Mouse (Mus musculus): ENCODE results near the gene Prickle3.
"Not testable (repeated sequence)": the region's sequence is repeated elsewhere in the genome, so short reads cannot be mapped to it uniquely, and the experiment has no call there.

Gene Prickle3

DNA sequence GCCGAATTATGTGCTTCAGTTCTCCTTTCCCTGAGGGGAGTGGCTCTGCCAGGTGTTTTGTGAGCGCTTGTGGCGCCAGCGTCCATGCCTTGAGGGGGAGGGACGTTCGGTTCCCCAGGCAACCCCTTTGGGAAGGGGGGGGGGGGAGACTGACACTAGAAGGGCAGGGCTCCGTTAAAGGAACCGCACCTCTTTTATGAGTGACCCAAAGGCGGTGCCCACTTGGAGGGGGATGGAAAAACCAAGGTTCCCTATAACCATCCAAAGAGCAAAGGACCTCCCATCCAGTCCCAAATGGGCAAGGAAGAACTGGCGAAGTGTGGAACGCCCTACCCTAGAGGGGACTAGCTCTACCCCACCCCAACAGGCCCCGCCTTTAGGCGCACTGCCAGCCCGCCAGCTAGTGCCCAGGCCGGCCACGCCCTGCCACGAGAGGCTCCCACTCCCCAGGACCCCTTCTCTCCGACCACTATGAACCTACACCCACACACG, 13.4 kb downstream of the Prickle3 start:
- in situ Hi-C loops (cut with MboI; ENCODE audit: unreplicated experiment in 2 of 2): no loop called here

DNA sequence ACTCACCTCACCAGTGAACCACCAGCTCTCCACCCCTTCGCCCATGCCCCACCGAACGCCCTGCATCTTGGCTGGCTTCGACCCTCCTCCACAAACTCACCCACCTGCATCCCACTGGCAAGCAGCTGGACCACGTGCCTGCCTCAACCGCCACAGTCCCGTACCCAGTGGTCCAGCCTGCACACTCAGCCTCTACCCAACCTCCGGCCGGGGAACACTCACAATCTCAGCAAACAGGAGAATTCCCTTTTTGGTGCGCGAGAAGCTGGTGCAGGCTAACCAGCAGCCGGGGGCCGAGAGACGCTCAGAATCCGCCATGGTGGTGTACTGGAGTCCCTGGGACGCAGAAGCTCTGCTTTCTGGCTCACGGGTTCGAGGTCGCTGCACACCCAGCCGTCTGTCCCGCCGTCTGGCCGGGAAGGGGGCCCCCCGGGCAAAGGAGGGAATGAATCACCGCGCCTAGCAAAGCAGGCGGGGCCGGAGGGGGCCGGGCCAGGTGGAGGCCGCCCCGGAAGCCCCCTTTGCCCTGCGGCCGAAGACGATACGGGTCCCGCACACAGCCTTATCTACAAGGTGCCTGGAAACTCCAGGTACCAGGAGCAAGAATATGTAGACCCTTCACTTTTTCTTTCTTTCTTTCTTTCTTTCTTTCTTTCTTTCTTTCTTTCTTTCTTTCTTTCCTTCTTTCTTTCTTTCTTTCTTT, 14.0 kb downstream of the Prickle3 start, which contains the start of gene Plp2:
TSS of gene Plp2 (minus strand) at position 470 of the 703 bp plus-strand sequence.
- in situ Hi-C loops (cut with MboI; ENCODE audit: unreplicated experiment in 2 of 2): no loop called here

DNA sequence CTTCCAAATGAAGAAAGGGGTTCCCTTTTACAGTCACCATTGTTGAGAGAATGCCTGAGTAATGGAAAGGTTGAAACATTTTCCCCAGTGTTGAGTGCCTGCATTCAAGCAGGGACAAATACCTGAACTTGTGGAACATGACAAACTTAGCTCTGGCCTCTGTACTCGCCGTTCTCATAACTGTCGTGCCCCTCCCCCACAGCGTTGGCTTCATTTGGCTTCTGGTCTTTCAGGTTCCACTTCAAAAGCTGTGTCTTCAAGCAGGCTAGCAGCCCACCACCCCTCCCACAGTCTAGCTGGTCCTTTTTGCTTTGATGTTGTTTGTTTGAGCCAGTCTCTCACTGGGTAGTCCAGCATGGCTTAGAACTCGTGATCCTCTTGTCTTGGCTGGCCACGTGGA, 15.7 kb downstream of the Prickle3 start:
- in situ Hi-C loops (cut with MboI; ENCODE audit: unreplicated experiment in 2 of 2): no loop called here

DNA sequence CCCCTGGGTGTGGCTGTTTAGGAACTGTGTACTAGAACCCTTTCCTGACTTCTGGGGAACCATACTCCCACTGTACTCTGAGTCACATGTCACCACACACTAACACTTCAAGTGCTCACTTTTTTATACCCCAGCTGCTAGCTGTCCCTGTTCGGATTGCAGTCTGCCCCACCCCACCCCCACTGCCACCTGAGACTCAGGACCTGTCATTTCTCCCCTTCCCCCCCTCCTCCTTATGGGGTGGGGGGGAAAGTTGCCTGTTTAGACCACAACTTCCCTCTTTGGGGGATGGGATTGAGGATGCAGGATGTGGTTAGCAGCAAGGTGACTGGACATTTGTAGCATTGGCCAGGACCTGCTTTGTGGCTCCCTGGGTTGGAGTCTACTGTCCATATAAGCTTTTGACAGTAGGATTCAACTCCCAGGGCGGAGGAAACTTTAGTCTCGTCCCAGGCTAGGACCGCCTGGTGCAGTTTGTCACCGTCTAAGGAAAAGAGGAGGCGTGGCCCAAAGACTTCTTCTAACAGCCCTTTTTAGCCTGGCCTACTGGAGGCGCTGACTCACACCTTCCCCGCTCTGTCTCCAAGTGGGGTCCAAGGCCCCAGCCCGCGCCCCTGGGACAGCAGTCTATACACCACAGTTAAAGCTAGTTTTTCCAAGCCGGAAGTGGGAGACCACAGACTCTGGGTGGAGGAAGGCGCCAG, 16.7 kb downstream of the Prickle3 start:
- in situ Hi-C loops (cut with MboI; ENCODE audit: unreplicated experiment in 2 of 2): no loop called here

DNA sequence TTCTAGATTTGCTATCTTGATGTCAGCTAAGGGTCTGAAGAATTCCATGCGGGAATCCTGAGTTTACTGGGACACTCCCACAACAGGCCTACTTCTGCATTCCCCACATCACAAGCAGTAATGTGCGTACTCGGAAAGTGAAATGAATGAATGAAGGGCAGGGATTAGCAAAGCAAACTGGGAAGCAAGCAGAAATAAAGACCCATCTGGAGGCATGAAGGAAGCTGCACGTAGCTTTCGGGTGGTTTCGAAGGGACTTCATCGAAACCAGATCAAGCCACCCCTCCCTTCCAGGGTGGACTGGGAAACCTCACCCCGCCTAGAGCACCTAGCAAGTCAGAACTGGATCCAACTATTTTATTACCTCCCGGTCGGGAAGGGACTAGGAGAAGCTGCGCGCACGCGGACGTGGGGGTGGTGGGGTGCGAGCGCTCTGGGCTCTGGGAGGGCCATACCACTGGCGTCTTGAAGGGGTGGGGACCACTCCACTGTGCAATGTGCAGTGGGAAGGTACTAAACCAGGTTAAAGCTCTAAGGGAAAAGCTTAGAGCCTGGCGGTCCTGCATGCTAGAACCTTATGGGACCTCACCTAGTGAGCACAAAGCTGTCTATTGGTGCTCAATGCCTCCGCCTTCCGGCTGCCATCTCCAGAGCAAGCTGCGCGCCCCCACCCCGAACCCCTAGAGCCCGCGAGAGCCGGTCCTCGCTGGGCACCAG, 17.4 kb downstream of the Prickle3 start:
- in situ Hi-C loops (cut with MboI; ENCODE audit: unreplicated experiment in 2 of 2): no loop called here

DNA sequence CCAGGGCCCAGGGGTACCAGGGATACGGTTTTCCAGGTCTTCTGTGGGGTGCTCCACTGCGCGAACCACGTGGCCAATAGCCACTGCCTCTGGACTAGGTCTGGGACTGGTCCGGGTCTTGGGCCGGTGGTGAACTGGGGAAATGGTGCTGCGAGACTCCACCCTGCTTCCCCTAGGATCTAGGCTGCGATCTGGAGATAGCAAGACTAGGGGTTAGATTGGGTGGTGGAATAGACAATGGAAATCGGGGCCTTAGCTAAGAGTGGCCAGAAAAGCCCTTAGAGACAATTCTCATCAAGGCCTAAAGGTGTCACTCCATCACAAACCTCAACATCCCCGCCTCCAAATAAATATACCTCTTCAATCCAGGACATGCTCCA, 17.9 kb downstream of the Prickle3 start:
- in situ Hi-C loops (cut with MboI; ENCODE audit: unreplicated experiment in 2 of 2): loop anchor here in 1 of 2 experiments (25.0 kb wide), 2 partner anchors 363 to 513 kb away; partner anchors contain the start of gene Clcn5

DNA sequence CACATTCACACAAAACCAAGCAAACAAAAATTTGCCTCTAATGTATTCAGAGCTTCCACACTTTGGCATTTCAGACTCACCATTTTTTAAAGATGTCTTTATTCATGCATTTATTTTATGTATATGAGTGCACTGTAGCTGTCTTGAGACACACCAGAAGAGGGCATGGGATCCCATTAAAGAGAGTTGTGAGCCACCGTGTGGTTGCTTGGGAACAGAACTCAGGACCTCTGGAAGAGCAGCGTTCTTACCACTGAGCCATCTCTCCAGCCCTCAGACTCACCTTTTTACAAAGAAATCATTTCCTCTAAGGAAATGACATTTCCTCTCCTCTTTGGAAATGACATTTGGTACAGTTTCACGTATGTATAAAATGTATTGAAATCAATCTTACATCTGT, 21.9 kb downstream of the Prickle3 start:
- in situ Hi-C loops (cut with MboI; ENCODE audit: unreplicated experiment in 2 of 2): loop anchor here in 1 of 2 experiments (25.0 kb wide), 2 partner anchors 367 to 517 kb away; partner anchors contain the start of gene Clcn5

DNA sequence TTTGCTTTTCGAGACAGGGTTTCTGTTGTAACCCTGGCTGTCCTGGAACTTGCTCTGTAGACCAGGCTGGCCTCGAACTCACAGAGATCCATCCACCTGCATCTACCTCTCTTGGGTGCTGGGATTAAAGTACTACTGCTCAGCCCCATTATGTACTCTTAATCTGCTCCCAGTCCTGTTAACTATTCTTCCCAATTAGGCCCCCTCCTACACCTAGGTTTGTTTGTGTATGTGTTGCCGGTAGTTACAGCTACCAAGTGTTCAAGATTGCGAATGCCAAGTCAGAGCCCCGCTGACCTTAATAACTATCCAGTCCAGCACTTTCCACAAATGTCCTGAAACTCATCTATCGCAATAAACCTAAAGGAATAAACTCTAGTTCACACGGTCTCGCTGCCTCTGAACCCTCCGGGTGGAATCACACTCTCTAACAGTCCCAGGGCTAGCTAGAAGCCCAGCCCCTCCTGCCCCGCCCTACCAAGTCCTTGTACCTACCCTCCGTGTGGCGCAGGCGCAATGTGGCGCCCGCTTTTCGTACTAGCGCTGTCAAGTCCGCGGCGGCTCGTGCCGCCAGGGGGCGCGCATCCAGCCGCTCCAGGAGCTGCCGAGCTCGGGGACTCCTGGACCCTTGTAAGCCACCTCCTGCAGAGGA, 22.5 kb downstream of the Prickle3 start:
- in situ Hi-C loops (cut with MboI; ENCODE audit: unreplicated experiment in 2 of 2): loop anchor here (5.0 to 25.0 kb wide), 4 partner anchors 32 to 517 kb away; partner anchors contain the start of gene Clcn5 (in 1 of the 2)

DNA sequence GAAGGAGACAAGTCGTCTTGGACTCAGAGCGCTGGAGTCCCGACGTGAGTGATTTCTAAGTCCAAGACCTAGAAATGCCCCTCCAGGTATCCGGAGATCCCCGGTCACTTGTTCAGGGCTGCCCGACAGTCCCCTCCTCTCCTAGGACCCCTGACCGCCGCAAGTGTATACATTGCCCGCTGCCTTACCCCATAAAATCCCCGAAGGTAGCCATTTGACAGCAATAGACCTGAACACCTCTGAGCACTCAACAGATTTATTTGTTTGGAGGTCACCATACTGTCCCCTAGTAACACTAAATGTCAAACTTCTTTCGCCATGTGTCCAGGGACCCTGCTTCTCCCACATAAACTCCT, 23.0 kb downstream of the Prickle3 start:
- in situ Hi-C loops (cut with MboI; ENCODE audit: unreplicated experiment in 2 of 2): loop anchor here (5.0 to 25.0 kb wide), 4 partner anchors 33 to 518 kb away; partner anchors contain the start of gene Clcn5 (in 1 of the 2)

DNA sequence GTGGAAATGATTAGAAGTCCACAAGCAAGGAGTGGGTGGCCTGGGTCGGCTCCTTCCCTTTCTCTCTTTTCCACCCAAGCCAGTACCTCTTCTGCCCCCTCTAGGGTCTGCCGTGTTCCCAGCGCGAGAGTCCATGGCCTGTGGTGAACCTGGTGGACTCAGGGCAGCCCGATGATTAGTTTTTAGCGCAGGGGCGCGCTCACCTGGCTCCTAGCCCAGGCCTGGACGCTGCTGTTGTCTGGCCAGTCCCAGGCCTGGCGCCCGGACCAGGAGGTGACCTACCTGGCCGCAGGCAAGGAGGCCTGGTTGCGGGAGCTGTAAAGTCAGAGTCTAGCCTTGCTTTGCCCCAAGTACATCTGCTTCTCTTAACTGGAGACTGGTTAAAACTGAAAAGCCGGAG, 23.8 kb downstream of the Prickle3 start, which contains the start of gene Magix:
TSS of gene Magix (minus strand) at position 388 of the 400 bp plus-strand sequence.
- in situ Hi-C loops (cut with MboI; ENCODE audit: unreplicated experiment in 2 of 2): loop anchor here (5.0 to 25.0 kb wide), 4 partner anchors 34 to 519 kb away; partner anchors contain the start of gene Clcn5 (in 1 of the 2)

DNA sequence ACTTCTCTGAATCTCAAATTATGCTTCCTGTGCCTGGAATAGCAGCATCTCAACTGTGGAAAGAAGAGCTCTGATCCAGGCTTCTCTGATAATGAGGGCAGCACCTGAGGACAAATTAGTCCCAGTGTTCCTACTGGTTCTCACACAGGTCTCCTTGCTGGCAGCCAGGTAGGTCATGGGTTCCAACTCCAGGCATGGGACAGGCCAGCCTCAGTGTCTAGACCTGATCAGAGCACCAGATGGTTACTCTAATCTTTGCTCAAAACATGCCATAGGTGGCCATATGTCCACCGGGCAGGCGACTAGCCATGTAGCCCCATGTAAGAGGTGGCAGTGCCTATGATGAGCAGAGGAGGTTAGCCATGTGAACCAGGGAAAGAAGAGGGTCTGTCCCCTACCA, 31.3 kb downstream of the Prickle3 start:
- in situ Hi-C loops (cut with MboI; ENCODE audit: unreplicated experiment in 2 of 2): loop anchor here (10.0 to 25.0 kb wide), 3 partner anchors 214 to 526 kb away; partner anchors contain the start of gene Clcn5 (in 1 of the 2)

DNA sequence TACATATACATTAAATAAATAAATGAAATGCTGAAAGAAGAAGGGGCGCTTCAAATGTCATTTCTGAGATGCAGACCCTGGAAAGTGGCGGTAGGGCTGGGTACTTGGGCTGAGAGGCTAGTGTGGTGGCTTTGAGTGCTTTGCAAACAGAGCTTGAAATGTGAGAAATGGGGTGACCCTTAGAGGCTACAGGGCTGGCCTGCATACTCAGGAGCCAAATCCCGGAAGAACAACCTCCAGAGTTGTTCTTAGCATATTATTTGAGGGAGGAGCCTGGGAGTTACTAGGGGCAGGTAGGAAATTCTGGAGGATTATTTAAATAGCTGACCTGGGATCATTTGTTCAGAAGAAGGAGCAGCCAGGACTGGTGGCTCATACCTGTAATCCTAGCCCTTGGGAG, 33.4 kb downstream of the Prickle3 start:
- in situ Hi-C loops (cut with MboI; ENCODE audit: unreplicated experiment in 2 of 2): loop anchor here (5.0 to 25.0 kb wide), 5 partner anchors 46 to 528 kb away; partner anchors contain the start of gene Clcn5 (in 1 of the 2)

DNA sequence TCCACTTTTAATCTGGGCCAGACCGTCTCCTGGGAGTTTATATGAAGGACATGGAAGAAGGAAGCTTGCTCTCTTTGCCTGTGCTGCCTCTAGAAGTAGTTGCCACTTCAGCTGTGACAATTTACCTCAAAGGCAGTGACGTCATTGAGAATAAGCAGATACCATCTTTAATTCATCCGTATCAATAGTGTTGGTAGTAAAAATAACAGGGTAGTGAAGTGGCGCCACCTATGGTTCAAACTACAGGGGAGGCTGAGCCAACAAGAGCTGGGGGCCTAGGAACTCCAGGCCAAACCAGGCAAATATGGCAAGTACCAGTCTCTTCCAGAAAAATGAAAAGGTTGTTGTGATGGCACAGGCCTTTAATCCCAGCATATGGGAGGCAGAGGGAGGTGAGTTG, 35.8 kb downstream of the Prickle3 start:
- in situ Hi-C loops (cut with MboI; ENCODE audit: unreplicated experiment in 2 of 2): loop anchor here (5.0 to 25.0 kb wide), 5 partner anchors 48 to 531 kb away; partner anchors contain the start of gene Clcn5 (in 1 of the 2)

DNA sequence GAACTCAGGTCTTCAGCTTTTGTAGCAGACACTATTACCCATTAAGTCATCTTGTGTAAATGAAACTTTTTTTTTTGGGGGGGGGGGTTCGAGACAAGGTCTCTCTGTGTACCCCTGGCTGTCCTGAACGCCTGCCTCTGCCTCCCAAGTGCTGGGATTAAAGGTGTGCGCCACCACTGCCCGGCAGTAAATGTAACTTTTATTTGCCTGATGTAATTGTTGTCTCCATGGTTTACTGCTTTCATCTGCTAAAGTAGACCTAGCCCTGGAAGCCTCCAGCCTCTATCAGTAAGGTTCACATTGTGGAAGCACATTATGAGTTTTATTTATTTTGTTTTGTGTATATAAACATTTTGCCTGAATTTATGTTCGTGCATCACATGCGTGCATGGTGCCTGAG, 39.5 kb downstream of the Prickle3 start:
- in situ Hi-C loops (cut with MboI; ENCODE audit: unreplicated experiment in 2 of 2): loop anchor here (10.0 to 25.0 kb wide), 3 partner anchors 52 to 534 kb away; partner anchors contain the start of gene Clcn5 (in 1 of the 2)

DNA sequence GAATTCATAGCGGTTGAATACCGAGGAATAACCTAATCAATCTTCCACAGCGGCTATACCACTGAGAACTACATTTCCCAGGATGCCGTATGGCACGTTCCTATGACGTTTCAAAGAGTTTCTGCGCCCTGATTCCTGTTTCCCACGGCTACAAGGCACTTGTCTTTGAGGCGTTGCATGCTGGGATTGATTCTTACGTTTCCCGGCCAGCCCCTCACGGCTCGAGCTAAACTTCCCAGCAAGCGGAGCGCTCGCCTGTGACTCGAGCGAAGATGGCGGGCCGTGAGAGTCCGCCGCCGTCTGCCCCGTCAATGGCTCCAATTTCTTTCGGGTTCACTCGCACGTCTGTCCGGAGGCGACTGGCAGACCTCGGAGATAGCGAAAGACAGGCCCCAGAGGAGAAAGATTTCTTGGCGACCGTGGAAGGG, 39.9 kb downstream of the Prickle3 start, which contains the start of gene Gpkow:
TSS of gene Gpkow (plus strand) at position 178 of the 428 bp plus-strand sequence.
- in situ Hi-C loops (cut with MboI; ENCODE audit: unreplicated experiment in 2 of 2): loop anchor here (10.0 to 25.0 kb wide), 3 partner anchors 52 to 535 kb away; partner anchors contain the start of gene Clcn5 (in 1 of the 2)

DNA sequence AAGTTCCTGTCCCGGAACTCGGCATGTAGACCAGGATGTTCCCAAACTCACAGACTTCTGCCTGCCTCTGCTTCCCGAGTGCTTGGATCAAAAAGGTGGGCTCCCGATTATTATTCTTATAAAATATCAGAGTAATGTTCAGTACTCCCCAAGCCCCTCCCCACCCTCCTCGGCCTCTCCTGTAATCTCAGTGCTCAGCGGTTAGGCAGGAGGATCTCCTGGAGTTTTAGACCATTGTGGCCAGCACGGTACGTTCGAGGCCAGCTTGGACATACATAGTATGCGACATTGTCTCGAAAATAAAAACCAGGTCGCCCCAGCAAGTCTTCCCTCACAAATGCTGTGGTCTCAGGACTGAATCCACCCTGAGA, 56.7 kb downstream of the Prickle3 start:
- in situ Hi-C loops (cut with MboI; ENCODE audit: unreplicated experiment in 2 of 2): not testable (repeated sequence)

DNA sequence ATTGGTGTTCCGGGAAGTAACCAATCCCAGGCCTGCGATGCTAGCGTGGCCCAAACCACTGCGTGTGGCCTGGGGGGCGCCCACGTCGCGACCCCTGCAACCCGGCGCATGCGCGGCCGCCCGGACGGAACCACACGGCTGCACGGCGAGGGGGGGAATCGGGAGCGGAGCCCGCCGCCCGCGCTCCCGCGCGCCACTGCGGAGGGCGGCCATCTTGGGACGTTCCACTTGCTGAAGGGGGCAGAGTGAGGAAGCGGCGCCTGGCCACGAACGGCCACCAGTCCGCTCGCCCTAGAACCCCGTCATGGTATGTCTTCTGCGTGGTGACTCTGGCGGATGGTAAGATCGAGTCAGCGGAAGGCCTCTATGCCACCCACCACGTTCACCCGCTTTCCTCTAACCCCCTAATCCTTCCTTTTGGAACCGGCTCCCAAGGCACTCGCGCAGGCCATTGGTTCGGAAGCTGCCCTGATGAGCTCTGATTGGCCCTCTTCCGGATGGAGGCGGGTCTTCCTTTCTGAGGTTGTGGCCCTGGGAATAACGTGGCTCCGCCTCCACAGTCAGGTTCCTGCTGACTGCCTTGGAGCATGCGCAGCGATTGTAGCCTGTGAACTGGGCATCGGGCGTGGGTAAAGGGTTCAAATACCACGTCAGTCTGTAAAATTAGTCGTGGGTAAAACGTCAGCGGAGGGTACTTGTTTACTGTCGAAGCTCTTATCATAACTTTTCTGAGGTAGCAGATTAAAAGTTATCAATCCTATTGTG, 57.3 kb downstream of the Prickle3 start, which contains the start of gene Wdr45:
TSS of gene Wdr45 (plus strand) at position 199 of the 765 bp plus-strand sequence.
- in situ Hi-C loops (cut with MboI; ENCODE audit: unreplicated experiment in 2 of 2): not testable (repeated sequence)

DNA sequence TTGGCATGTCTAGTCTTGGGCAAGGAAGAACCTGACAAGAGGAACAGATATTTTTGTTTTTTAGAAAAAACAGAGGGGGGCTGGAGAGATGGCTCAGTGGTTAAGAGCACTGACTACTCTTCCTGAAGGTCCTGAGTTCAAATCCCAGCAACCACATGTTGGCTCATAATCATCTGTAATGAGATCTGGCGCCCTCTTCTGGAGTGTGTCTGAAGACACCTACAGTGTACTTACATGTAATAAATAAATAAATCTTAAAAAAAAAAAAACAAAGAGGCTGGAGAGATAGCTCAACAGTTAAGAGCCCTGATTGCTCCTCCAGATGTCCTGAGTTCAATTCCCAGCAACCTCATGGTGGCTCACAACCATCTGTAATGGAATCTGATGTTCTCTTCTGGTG, 59.0 kb downstream of the Prickle3 start:
- in situ Hi-C loops (cut with MboI; ENCODE audit: unreplicated experiment in 2 of 2): not testable (repeated sequence)

Measured in v-Abl transformed pro-B cells (cell line).